Mouse (Mus musculus) megakaryocyte, embryonic 14.5 days (primary cell): ENCODE data around the gene Kcnh4.

ENCODE experiments used
- FLI1 ChIP-seq: IDR thresholded peaks from 2 replicates; pipeline ENCODE4 v1.6.1; 2012; ENCODE audit warnings: low read length, inconsistent platforms, mixed read lengths
- GATA1 ChIP-seq: IDR thresholded peaks from 3 replicates; pipeline ENCODE4 v1.6.1; 2012; ENCODE audit warnings: mixed read lengths, low read length, inconsistent platforms, borderline replicate concordance

- TF ChIP-seq GATA1 (no peak), FLI1 (no peak)
Measured at GRCm38 (mm10) chr11:100758707-100759610, 783 bp downstream of the Kcnh4 start.
